Mouse (Mus musculus) C2C12 (cell line): ENCODE measurements around the gene Aadacl3. TPM values are rescaled to one million over a fixed set of nuclear protein-coding genes. Genes with fewer than 3 reads are reported as not detected.

ENCODE experiments used
- H3K27me3 ChIP-seq: one replicate; pipeline ENCODE4 v1.6.1; 2011; ENCODE audit not compliant: control insufficient read depth, insufficient read depth, insufficient read length
- H3K36me3 ChIP-seq: one replicate; pipeline ENCODE4 v1.6.1; 2011; ENCODE audit not compliant: control insufficient read depth, insufficient read depth
- H3K4me3 ChIP-seq: one replicate; pipeline ENCODE4 v1.5.1; 2011; ENCODE audit warnings: mild to moderate bottlenecking, control low read depth; ENCODE audit not compliant: poor library complexity, insufficient read depth, severe bottlenecking
- H3K79me2 ChIP-seq: one replicate; pipeline ENCODE4 v1.6.1; 2011; ENCODE audit not compliant: control insufficient read depth, insufficient read depth
- H3K79me3 ChIP-seq: one replicate; pipeline ENCODE4 v1.6.1; 2011; ENCODE audit warnings: low read depth, control low read depth
- H3ac ChIP-seq: one replicate; pipeline ENCODE3; 2011; ENCODE audit warnings: low read depth; ENCODE audit not compliant: control insufficient read depth, insufficient read length
- CEBPB ChIP-seq: IDR thresholded peaks from one replicate; pipeline ENCODE4 v1.6.1; 2011; ENCODE audit warnings: low read depth, mild to moderate bottlenecking, control low read depth, moderate library complexity
- CTCF ChIP-seq: IDR thresholded peaks from one replicate; pipeline ENCODE4 v1.5.1; 2011; ENCODE audit not compliant: control insufficient read depth, insufficient read depth, insufficient read length
- FOSL1 ChIP-seq: IDR thresholded peaks from one replicate; pipeline ENCODE4 v1.8.0; 2011; ENCODE audit warnings: mild to moderate bottlenecking, low read length; ENCODE audit not compliant: poor library complexity, insufficient read depth, severe bottlenecking
- MAX ChIP-seq: IDR thresholded peaks from one replicate; pipeline ENCODE4 v1.6.1; 2011; ENCODE audit warnings: mild to moderate bottlenecking, control low read depth
- MYOD1 ChIP-seq: IDR thresholded peaks from one replicate; pipeline ENCODE4 v1.6.1; 2011; ENCODE audit warnings: low read depth; ENCODE audit not compliant: control insufficient read depth, insufficient read length
- MYOG ChIP-seq: IDR thresholded peaks from one replicate; pipeline ENCODE4 v1.6.1; 2011; ENCODE audit not compliant: control insufficient read depth, insufficient read length; ENCODE audit errors: extremely low read depth
- USF1 ChIP-seq: IDR thresholded peaks from one replicate; pipeline ENCODE4 v1.6.1; 2011; ENCODE audit warnings: low read depth, mild to moderate bottlenecking, control low read depth, moderate library complexity
- long read RNA-seq, 2 experiments: library from polyadenylated mRNA; unstranded; transcript quantifications; one replicate each; pipeline ENCODE4 v2.0.0; 2019 to 2020
- polyA plus RNA-seq: library from polyadenylated mRNA; unstranded; fragments of >200 nt; fragmentation: generic; extraction: Trizol; gene quantifications from one replicate; pipeline ENCODE4 v1.2.1, GENCODE M21; 2012; ENCODE audit warnings: missing spikeins

Gene Aadacl3
- polyA plus RNA-seq: not detected
- long read RNA-seq, experiment 1: 0 reads
- long read RNA-seq, experiment 2: 0 reads

- no peaks in the 10 kb centered on the region for H3K27me3 ChIP-seq
- no peaks in the 10 kb centered on the region for H3K79me3 ChIP-seq
- H3K36me3 ChIP-seq: no peaks in the 10 kb centered on the region
- H3K79me2 ChIP-seq: no peaks in the 10 kb centered on the region
- H3K4me3 ChIP-seq: no peak within 1 kb of the TSS
- no peak within 1 kb of the TSS for H3ac ChIP-seq
- TF ChIP-seq MYOG (no peak), USF1 (no peak), MYOD1 (no peak), CTCF (no peak), CEBPB (no peak), MAX (no peak), FOSL1 (no peak)
These were observed at the start of gene Aadacl3 for GRCm38 (mm10) chr4:144463656-144464055. Gene Aadacl3 (minus strand): TSS chr4:144463756.

- Histone ChIP-seq H3K79me2 (no peaks in the 10 kb centered on the region), H3K27me3 (no peaks in the 10 kb centered on the region), H3ac (no peak overlapping the region), H3K4me3 (no peak overlapping the region), H3K79me3 (no peaks in the 10 kb centered on the region), H3K36me3 (no peaks in the 10 kb centered on the region)
- no peak for TF ChIP-seq MAX
- TF ChIP-seq CTCF: no peak
These were observed 43.0 kb upstream of the Aadacl3 start for GRCm38 (mm10) chr4:144506518-144506917.

- no peak overlapping the region for H3ac ChIP-seq
- no peaks in the 10 kb centered on the region for H3K27me3 ChIP-seq
- TF ChIP-seq USF1 (no peak), CTCF (no peak), MYOD1 (no peak), FOSL1 (no peak), MAX (no peak), CEBPB (no peak), MYOG (no peak)
- no peaks in the 10 kb centered on the region for H3K79me2 ChIP-seq
- no peaks in the 10 kb centered on the region for H3K79me3 ChIP-seq
- no peak overlapping the region for H3K4me3 ChIP-seq
- no peaks in the 10 kb centered on the region for H3K36me3 ChIP-seq
These were observed 29.8 kb upstream of the Aadacl3 start for GRCm38 (mm10) chr4:144493331-144493730.

GRCm38 (mm10) chr4:144468091-144468490, 4.5 kb upstream of the Aadacl3 start:
- Histone ChIP-seq H3K36me3 (no peaks in the 10 kb centered on the region), H3K27me3 (no peaks in the 10 kb centered on the region), H3K79me2 (no peaks in the 10 kb centered on the region), H3ac (no peak overlapping the region), H3K4me3 (no peak overlapping the region), H3K79me3 (no peaks in the 10 kb centered on the region)
- TF ChIP-seq MAX (no peak), FOSL1 (no peak), USF1 (no peak), CEBPB (no peak), MYOG (no peak), MYOD1 (no peak), CTCF (no peak)

DNA sequence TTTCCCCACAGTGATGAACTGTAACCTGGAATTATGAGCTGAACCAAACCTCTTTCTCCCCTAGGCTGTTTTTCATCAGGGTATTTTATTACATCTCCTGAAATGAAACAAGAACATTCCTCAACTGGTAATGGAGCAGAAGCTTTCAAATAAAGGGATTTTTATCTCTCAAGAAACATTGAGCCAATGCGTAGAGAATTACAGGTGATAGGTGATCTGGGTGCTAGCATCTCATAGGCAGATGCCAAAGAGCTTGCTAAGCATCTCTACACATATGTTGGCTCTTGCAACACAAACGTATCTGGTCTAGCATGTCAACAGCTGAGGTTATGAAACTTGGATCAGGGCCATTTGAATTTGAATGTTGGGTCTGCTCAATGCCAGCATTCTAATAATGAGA, 1.6 kb upstream of the Aadacl3 start:
- Histone ChIP-seq H3K27me3 (no peaks in the 10 kb centered on the region), H3K4me3 (no peak overlapping the region), H3K36me3 (no peaks in the 10 kb centered on the region), H3K79me3 (no peaks in the 10 kb centered on the region), H3ac (no peak overlapping the region), H3K79me2 (no peaks in the 10 kb centered on the region)
- no peak for TF ChIP-seq MYOD1

GRCm38 (mm10) chr4:144453217-144453616, 10.3 kb downstream of the Aadacl3 start, which contains the start of gene Gm9944:
Gene Gm9944 (minus strand): TSS chr4:144453317.
- H3K27me3 ChIP-seq: no peaks in the 10 kb centered on the region
- no peak within 1 kb of the TSS for H3K4me3 ChIP-seq
- no peaks in the 10 kb centered on the region for H3K36me3 ChIP-seq
- no peak for TF ChIP-seq MAX
- TF ChIP-seq MYOG: no peak
- TF ChIP-seq CTCF: no peak
- no peak for TF ChIP-seq FOSL1
- H3ac ChIP-seq: no peak within 1 kb of the TSS
- H3K79me3 ChIP-seq: no peaks in the 10 kb centered on the region
- H3K79me2 ChIP-seq: no peaks in the 10 kb centered on the region
